29 mouse cellular contexts compared by ENCODE assay signal in genomic region chrX:151831260-151831659, GRCm38 (mm10). TPM values are rescaled to one million over a fixed set of nuclear protein-coding genes. Genes with fewer than 3 reads are reported as not detected.
DNase-seq lines count a peak whose midpoint lies in the region; ATAC-seq and TF ChIP-seq lines count a peak whose summit lies in the region.
"Had no signal": no experiment of that assay in that cellular context is flagged by ENCODE, and none has a peak within 500 bp of the region (broad histone marks: within the 10 kb centered on the region; RNA-seq: fewer than 3 reads in every experiment).

No protein-coding gene starts in this region.

- H3K4me1 ChIP-seq in liver, postnatal 0 days (ENCODE audit: insufficient read depth), result no peaks in the 10 kb centered on the region
- H3K4me1 ChIP-seq in liver, embryonic 12.5 days, result peaks cover 23% of the 10 kb centered on the region
- no peaks in the 10 kb centered on the region; the same call in none of the 2 replicates for H3K4me1 ChIP-seq in liver, embryonic 16.5 days (ENCODE audit: control insufficient read depth, low read depth, low read length)
- H3K4me1 ChIP-seq in forebrain, embryonic 15.5 days, result no peaks in the 10 kb centered on the region
- H3K4me1 ChIP-seq: embryonic facial prominence, embryonic 10.5 days; embryonic facial prominence, embryonic 13.5 days; forebrain, embryonic 12.5 days; heart, embryonic 10.5 days had no signal

- no peaks in the 10 kb centered on the region for H3K9me3 ChIP-seq in liver, postnatal 0 days (ENCODE audit: low read length)
- H3K9me3 ChIP-seq in liver, embryonic 12.5 days (replicated peaks), result no peaks in the 10 kb centered on the region
- H3K9me3 ChIP-seq in liver, embryonic 16.5 days (replicated peaks; ENCODE audit: control insufficient read depth, low read length), result no peaks in the 10 kb centered on the region
- no peaks in the 10 kb centered on the region for H3K9me3 ChIP-seq in forebrain, embryonic 15.5 days
- H3K9me3 ChIP-seq: embryonic facial prominence, embryonic 10.5 days; embryonic facial prominence, embryonic 13.5 days; forebrain, embryonic 12.5 days; heart, embryonic 10.5 days; heart, embryonic 13.5 days had no signal

- no peak for TF ChIP-seq EP300 in liver, postnatal 0 days (IDR thresholded peaks at IDR 0.05; ENCODE audit: low read depth)

- no peak overlapping the region for H3K4me2 ChIP-seq in liver, postnatal 0 days (ENCODE audit: low read depth, low read length)
- peak overlapping the region; percentile 29 for H3K4me2 ChIP-seq in liver, embryonic 12.5 days
- no peak overlapping the region for H3K4me2 ChIP-seq in liver, embryonic 16.5 days (ENCODE audit: low read depth, low read length)
- no peak overlapping the region for H3K4me2 ChIP-seq in forebrain, embryonic 15.5 days (replicated peaks)
- H3K4me2 ChIP-seq: embryonic facial prominence, embryonic 13.5 days; forebrain, embryonic 12.5 days; heart, embryonic 13.5 days; hindbrain, embryonic 14.5 days had no signal

- H3K27ac ChIP-seq in liver, postnatal 0 days (ENCODE audit: low read depth), result no peak overlapping the region
- peak overlapping the region; percentile 2; the same call in 1 of the 2 replicates for H3K27ac ChIP-seq in liver, embryonic 12.5 days
- H3K27ac ChIP-seq in liver, embryonic 16.5 days (ENCODE audit: low read length), result no peak overlapping the region
- H3K27ac ChIP-seq in forebrain, embryonic 15.5 days (replicated peaks), result no peak overlapping the region
- H3K27ac ChIP-seq: embryonic facial prominence, embryonic 10.5 days; embryonic facial prominence, embryonic 13.5 days; forebrain, embryonic 12.5 days; heart, adult 2 months; heart, embryonic 10.5 days; heart, embryonic 13.5 days; hindbrain, embryonic 14.5 days; hindbrain, postnatal 0 days had no signal

- ATAC-seq in liver, postnatal 0 days, result no peak
- peak; percentile 80 for ATAC-seq in liver, embryonic 12.5 days
- peak; percentile 45; the same call in 1 of the 2 replicates for ATAC-seq in liver, embryonic 16.5 days (ENCODE audit: low read depth)
- ATAC-seq in forebrain, embryonic 15.5 days (replicated peaks), result no peak
- ATAC-seq: forebrain, embryonic 16.5 days; hindbrain, postnatal 0 days had no signal

- no peaks in the 10 kb centered on the region for H3K36me3 ChIP-seq in liver, postnatal 0 days (replicated peaks; ENCODE audit: insufficient read depth, low read length)
- no peaks in the 10 kb centered on the region for H3K36me3 ChIP-seq in liver, embryonic 12.5 days
- H3K36me3 ChIP-seq in liver, embryonic 16.5 days (ENCODE audit: control insufficient read depth, insufficient read depth), result no peaks in the 10 kb centered on the region
- no peaks in the 10 kb centered on the region for H3K36me3 ChIP-seq in forebrain, embryonic 15.5 days
- H3K36me3 ChIP-seq: embryonic facial prominence, embryonic 13.5 days; forebrain, embryonic 12.5 days; heart, embryonic 10.5 days; heart, embryonic 13.5 days had no signal

- no peak overlapping the region for H3K9ac ChIP-seq in liver, postnatal 0 days (replicated peaks)
- no peak overlapping the region for H3K9ac ChIP-seq in liver, embryonic 12.5 days
- no peak overlapping the region for H3K9ac ChIP-seq in liver, embryonic 16.5 days (ENCODE audit: low read depth, low read length)
- H3K9ac ChIP-seq in forebrain, embryonic 15.5 days (replicated peaks), result no peak overlapping the region
- H3K9ac ChIP-seq: embryonic facial prominence, embryonic 13.5 days; forebrain, embryonic 12.5 days; heart, embryonic 13.5 days; hindbrain, embryonic 14.5 days had no signal

- H3K27me3 ChIP-seq in liver, postnatal 0 days (ENCODE audit: insufficient read depth, low read length), result no peaks in the 10 kb centered on the region
- no peaks in the 10 kb centered on the region for H3K27me3 ChIP-seq in liver, embryonic 12.5 days (replicated peaks)
- no peaks in the 10 kb centered on the region for H3K27me3 ChIP-seq in liver, embryonic 16.5 days (ENCODE audit: control insufficient read depth, insufficient read depth, low read depth, low read length)
- H3K27me3 ChIP-seq in forebrain, embryonic 15.5 days, result no peaks in the 10 kb centered on the region
- H3K27me3 ChIP-seq: heart, embryonic 13.5 days had no signal

- peak; percentile 10 for DNase-seq in liver
- DNase-seq in liver, postnatal 0 days, result no peak
- DNase-seq in cerebellum, adult 9-10 months, result no peak
- DNase-seq in adrenal gland, adult 18-20 months (ENCODE audit: low spot score in 2 of 2), result no peak
- no peak for DNase-seq in right cerebral cortex, postnatal 10 days (ENCODE audit: low spot score in 2 of 2)
- DNase-seq: adrenal gland, adult 8-10 months; adrenal gland, postnatal 25 days; cerebellum, adult 11 months; cerebellum, adult 2 months; cerebellum, postnatal 10 days; cerebellum, postnatal 36 days; embryo, embryonic 11 days; gastrocnemius, postnatal 10 days; gastrocnemius, postnatal 36 days; heart, adult 2 months; heart, postnatal 14 days; heart, postnatal 4 days had no signal

- TF ChIP-seq CTCF in liver, postnatal 0 days (IDR thresholded peaks at IDR 0.05; ENCODE audit: low read depth), result no peak

- H3K4me3 ChIP-seq in liver, postnatal 0 days (ENCODE audit: low read depth, low read length), result no peak overlapping the region
- no peak overlapping the region for H3K4me3 ChIP-seq in liver, embryonic 12.5 days
- no peak overlapping the region for H3K4me3 ChIP-seq in liver, embryonic 16.5 days (ENCODE audit: low read depth, low read length)
- H3K4me3 ChIP-seq in forebrain, embryonic 15.5 days, result no peak overlapping the region
- H3K4me3 ChIP-seq: embryonic facial prominence, embryonic 10.5 days; embryonic facial prominence, embryonic 13.5 days; erythroblast, embryonic 14.5 days; forebrain, embryonic 12.5 days; heart, adult 2 months; heart, embryonic 10.5 days; heart, embryonic 13.5 days had no signal

RNA-seq across cellular contexts. Expression of gene Huwe1, which starts 30.7 kb away (rescaled TPM):
- 6.5 and 11.1 TPM in 2 replicates for polyA plus RNA-seq in liver, postnatal 0 days (2015; fragmentation: Nextera tagmentation; extraction: Ambion mirVana)
- polyA plus RNA-seq in liver, embryonic 12.5 days (2016; fragmentation: Nextera tagmentation; extraction: Ambion mirVana), result 25.7 and 26.0 TPM in 2 replicates
- polyA plus RNA-seq in liver, embryonic 16.5 days (2015; fragmentation: Nextera tagmentation; extraction: Ambion mirVana), result 11.5 and 13.3 TPM in 2 replicates
- 100 to 1,000 TPM; 174 to 184 TPM for total RNA-seq in adrenal gland, adult 18-20 months (2021)
- 61.6 and 62.2 TPM in 2 replicates for polyA plus RNA-seq in forebrain, embryonic 15.5 days (2015; fragmentation: Nextera tagmentation; extraction: Ambion mirVana)

Comparison
In these comparisons a context has a peak if more than half of its experiments do, and no peak if none do; other contexts are left out.
1. ATAC-seq: peak in liver, embryonic 12.5 days (single experiment) and liver, embryonic 16.5 days (single experiment); none in liver, postnatal 0 days (single experiment) and forebrain, embryonic 15.5 days (single experiment).